Mouse (Mus musculus) C2C12 (cell line): ENCODE data around the gene Fgd2. TPM values are rescaled to one million over a fixed set of nuclear protein-coding genes. Genes with fewer than 3 reads are reported as not detected.

ENCODE experiments used
- H3K27me3 ChIP-seq: one replicate; pipeline ENCODE4 v1.6.1; 2011; ENCODE audit not compliant: control insufficient read depth, insufficient read depth, insufficient read length
- H3K36me3 ChIP-seq: one replicate; pipeline ENCODE4 v1.6.1; 2011; ENCODE audit not compliant: control insufficient read depth, insufficient read depth
- H3K4me3 ChIP-seq: one replicate; pipeline ENCODE4 v1.5.1; 2011; ENCODE audit warnings: mild to moderate bottlenecking, control low read depth; ENCODE audit not compliant: poor library complexity, insufficient read depth, severe bottlenecking
- H3K79me2 ChIP-seq: one replicate; pipeline ENCODE4 v1.6.1; 2011; ENCODE audit not compliant: control insufficient read depth, insufficient read depth
- H3K79me3 ChIP-seq: one replicate; pipeline ENCODE4 v1.6.1; 2011; ENCODE audit warnings: low read depth, control low read depth
- H3ac ChIP-seq: one replicate; pipeline ENCODE3; 2011; ENCODE audit warnings: low read depth; ENCODE audit not compliant: control insufficient read depth, insufficient read length
- CEBPB ChIP-seq: IDR thresholded peaks from one replicate; pipeline ENCODE4 v1.6.1; 2011; ENCODE audit warnings: low read depth, mild to moderate bottlenecking, control low read depth, moderate library complexity
- CTCF ChIP-seq: IDR thresholded peaks from one replicate; pipeline ENCODE4 v1.5.1; 2011; ENCODE audit not compliant: control insufficient read depth, insufficient read depth, insufficient read length
- FOSL1 ChIP-seq: IDR thresholded peaks from one replicate; pipeline ENCODE4 v1.8.0; 2011; ENCODE audit warnings: mild to moderate bottlenecking, low read length; ENCODE audit not compliant: poor library complexity, insufficient read depth, severe bottlenecking
- MAX ChIP-seq: IDR thresholded peaks from one replicate; pipeline ENCODE4 v1.6.1; 2011; ENCODE audit warnings: mild to moderate bottlenecking, control low read depth
- MYOD1 ChIP-seq: IDR thresholded peaks from one replicate; pipeline ENCODE4 v1.6.1; 2011; ENCODE audit warnings: low read depth; ENCODE audit not compliant: control insufficient read depth, insufficient read length
- MYOG ChIP-seq: IDR thresholded peaks from one replicate; pipeline ENCODE4 v1.6.1; 2011; ENCODE audit not compliant: control insufficient read depth, insufficient read length; ENCODE audit errors: extremely low read depth
- USF1 ChIP-seq: IDR thresholded peaks from one replicate; pipeline ENCODE4 v1.6.1; 2011; ENCODE audit warnings: low read depth, mild to moderate bottlenecking, control low read depth, moderate library complexity
- polyA plus RNA-seq: library from polyadenylated mRNA; unstranded; fragments of >200 nt; fragmentation: generic; extraction: Trizol; gene quantifications from one replicate; pipeline ENCODE4 v1.2.1, GENCODE M21; 2012; ENCODE audit warnings: missing spikeins

Fgd2 gene
- polyA plus RNA-seq, 1 experiment: 0.19 TPM

DNA sequence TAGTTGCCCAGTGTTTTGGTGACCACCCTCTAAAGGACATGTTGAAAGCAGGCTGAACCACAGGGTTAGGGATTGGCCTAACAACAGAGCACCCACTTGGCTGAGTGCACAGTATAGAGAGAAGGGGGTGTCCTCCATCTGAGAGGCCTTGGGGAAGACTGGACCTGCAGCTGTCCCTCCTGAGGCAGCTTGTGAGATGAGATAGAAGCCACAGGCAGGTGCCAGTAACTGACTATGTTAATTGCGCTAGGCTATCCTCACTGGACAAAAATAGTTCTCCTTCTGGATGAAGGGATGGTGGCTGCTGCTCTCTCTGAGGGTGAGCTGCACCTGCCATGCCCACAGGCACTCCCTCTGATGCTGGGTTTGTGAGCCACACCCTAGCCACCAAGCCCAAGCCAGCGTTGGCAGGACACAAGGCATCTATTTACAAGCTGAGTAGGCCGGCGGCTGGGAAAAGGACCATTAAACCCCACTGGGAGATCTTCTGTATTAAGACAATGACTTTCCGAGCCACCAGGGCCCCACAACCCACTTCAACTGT is 49.2 kb downstream of the Fgd2 start:
- TF ChIP-seq MYOD1 (peak; percentile 36), MAX (no peak)
- Histone ChIP-seq H3K4me3 (no peak overlapping the region), H3K79me2 (no peaks in the 10 kb centered on the region), H3K36me3 (no peaks in the 10 kb centered on the region), H3K79me3 (no peaks in the 10 kb centered on the region), H3ac (no peak overlapping the region), H3K27me3 (no peaks in the 10 kb centered on the region)

DNA sequence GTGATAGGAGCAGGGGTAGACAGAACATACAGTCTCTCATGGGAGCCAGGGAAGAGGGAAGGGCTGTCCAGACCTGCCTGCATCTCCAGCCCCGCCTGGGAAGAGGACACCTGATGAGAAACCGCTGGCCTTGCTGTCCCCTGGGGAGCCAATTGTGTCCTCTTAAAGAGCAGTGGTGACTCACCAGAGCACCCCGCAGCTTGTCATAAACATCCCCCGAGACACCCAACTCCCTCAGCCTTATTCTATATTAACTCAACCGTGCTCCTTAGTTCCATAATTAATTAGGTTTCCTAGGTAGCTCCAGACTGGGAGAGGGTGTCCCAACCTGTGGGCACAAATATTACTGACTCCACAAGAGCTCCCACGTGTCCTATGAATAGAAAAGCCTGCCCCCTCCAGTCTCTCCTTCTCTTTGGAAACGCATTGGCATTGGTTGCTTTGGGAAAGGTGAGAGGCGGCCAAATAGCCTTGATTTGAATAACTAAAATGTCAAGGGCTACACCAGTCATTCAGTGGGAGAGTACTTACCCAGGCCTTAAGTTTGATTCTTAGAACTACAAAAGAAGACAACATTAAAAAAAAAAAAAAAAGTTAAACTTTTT is 51.2 kb downstream of the Fgd2 start:
- no peaks in the 10 kb centered on the region for H3K79me3 ChIP-seq
- no peaks in the 10 kb centered on the region for H3K79me2 ChIP-seq
- no peak overlapping the region for H3K4me3 ChIP-seq
- H3ac ChIP-seq: no peak overlapping the region
- TF ChIP-seq CTCF (no peak), MYOG (no peak), FOSL1 (no peak), MAX (no peak), CEBPB (no peak), USF1 (no peak), MYOD1 (no peak)
- no peaks in the 10 kb centered on the region for H3K27me3 ChIP-seq
- H3K36me3 ChIP-seq: no peaks in the 10 kb centered on the region

DNA sequence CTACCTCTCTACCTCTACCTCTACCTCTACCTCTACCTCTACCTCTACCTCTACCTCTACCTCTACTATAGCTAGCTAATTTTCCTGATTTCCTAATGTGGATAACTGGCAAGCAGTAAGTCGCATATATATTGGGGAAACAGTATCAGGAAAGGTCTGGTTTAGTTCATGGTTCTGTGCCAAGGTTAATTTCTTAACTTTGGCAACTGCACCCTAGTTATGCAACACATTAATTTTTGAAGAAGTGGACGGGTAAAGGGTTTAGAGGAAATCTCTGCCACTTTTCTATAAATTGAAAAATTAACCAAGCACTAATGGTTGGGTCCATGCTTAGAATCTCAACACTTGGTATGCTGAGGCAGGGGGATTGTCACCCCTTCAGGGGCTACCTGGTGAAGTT is 53.9 kb downstream of the Fgd2 start:
- Histone ChIP-seq H3K79me2 (no peaks in the 10 kb centered on the region), H3ac (no peak overlapping the region), H3K27me3 (no peaks in the 10 kb centered on the region), H3K4me3 (no peak overlapping the region), H3K79me3 (no peaks in the 10 kb centered on the region), H3K36me3 (no peaks in the 10 kb centered on the region)
- no peak for TF ChIP-seq MYOG
- no peak for TF ChIP-seq CTCF
- TF ChIP-seq CEBPB: no peak
- TF ChIP-seq FOSL1: no peak
- no peak for TF ChIP-seq USF1
- no peak for TF ChIP-seq MAX
- TF ChIP-seq MYOD1: no peak

DNA sequence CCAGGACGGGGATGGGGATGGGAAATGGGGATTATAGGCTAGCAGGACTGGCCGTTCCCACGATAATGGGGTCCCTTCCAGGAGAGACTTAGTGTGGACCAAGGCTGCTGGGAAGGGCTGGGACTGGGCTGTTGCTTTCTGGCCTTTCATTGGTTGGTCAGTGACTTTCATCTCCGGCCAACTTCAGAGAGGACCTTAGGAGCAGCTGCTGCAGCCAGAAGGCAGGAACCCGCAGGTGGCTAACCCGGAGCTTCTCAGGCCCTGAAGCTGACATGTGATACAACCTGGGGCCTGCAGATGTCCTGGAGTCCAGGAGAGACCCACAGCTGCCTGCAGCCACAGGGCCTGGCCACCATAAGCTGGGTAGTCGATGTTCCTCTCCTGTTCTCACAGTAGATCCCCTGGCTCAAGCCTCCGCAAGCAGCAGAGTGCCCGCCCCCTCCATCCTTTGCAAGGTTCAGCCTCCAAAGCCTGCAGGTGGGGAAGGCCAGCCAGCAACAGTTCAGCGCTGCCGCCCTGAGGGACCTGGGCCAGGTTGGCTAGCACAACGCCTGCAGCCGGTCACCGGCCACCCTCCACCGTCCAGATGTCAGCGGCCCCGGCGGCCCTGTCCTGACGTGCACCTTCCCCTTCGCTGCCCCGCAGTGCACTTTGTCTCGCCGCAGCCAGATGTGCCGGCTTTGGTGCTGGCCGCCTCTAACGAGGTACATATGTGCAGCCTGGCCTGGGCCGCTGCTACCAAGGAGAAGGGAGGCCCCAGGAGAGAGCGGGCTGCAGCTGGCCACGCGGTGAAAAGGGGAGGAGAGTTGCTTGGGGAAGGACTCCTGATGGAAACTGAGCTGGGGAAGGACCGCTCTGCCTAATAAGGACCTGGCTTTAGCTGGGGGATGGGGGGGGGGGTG is 55.3 kb downstream of the Fgd2 start:
- H3ac ChIP-seq: no peak overlapping the region
- no peaks in the 10 kb centered on the region for H3K79me3 ChIP-seq
- no peaks in the 10 kb centered on the region for H3K36me3 ChIP-seq
- no peak overlapping the region for H3K4me3 ChIP-seq
- TF ChIP-seq MYOG (no peak), MAX (no peak), CEBPB (no peak), FOSL1 (no peak), CTCF (no peak), MYOD1 (no peak), USF1 (no peak)
- H3K27me3 ChIP-seq: no peaks in the 10 kb centered on the region
- H3K79me2 ChIP-seq: no peaks in the 10 kb centered on the region

DNA sequence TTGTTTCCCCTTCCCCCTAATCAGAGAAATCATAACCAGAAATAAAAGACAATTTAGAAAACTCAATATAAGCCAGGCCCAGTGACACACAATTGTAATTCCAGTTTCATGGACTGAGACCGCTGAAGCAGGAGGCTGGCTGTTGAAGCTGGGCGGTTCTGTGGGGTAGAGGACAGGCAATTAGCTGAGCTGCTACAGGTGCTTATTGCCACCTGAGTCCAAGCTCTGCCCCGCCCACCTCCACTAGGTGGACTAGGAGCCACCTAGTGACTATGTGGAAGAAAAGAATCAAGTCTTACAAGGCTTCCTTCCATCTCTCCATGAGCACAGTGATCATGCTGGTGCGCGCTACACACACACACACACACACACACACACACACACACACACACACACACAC is 56.0 kb downstream of the Fgd2 start:
- Histone ChIP-seq H3ac (no peak overlapping the region), H3K79me2 (no peaks in the 10 kb centered on the region), H3K36me3 (no peaks in the 10 kb centered on the region), H3K4me3 (no peak overlapping the region), H3K79me3 (no peaks in the 10 kb centered on the region), H3K27me3 (no peaks in the 10 kb centered on the region)
- TF ChIP-seq MYOG (no peak), CTCF (no peak), MAX (no peak), FOSL1 (no peak), MYOD1 (no peak), USF1 (no peak), CEBPB (no peak)
